Mouse (Mus musculus) kidney, adult 18-20 months (tissue): ENCODE results near the gene Grik4.

Experiments
- DNase-seq: peaks from one replicate; pipeline ENCODE4 v3.0.0; 2021

The Grik4 gene

DNA sequence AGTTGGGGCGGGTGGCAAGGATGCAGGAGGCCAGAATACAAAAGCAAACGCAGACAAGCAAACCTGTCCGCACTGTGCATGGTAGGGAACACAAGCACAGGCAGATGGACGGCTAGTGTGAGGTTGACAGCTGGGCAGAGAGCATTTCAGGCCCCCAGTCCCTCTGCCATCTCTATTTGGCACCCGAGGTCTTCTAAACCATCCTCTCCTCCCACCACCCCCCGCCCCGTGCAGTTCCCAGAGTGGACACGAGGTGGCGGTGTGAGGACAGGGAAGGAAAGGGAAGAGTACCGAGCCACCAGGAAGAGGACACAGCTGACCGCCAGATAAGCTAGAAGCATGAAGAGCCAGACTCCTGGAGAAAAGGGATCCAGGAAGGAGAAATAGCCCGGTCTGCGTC lies 394.2 kb downstream of the Grik4 start:
- peak; percentile 64 for DNase-seq

- no peak for DNase-seq
Measured at GRCm38 (mm10) chr9:42548981-42549380, 395.3 kb downstream of the Grik4 start.

DNA sequence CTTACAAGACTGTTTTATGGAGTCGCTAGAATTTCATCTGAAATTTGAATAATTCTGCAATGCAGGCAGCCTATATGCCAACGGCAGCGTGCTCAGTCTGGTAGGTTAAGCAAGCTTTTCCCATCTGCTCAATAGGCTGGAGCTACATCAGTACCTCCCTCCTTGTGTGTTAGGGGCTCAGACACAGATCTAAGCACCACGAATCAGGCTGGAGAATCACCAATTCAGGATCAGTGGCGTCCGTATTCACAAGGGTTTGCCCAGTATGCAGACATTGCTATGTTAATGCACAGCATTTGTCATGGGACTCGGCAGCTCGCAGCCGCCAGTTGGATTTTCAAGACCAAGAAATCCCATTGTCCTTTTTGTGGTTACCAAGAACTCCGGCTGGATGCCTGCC lies 399.8 kb downstream of the Grik4 start:
- DNase-seq: no peak

GRCm38 (mm10) chr9:42533491-42533890 lies 410.8 kb downstream of the Grik4 start:
- DNase-seq: no peak

- no peak for DNase-seq
Measured at GRCm38 (mm10) chr9:42533041-42533440, 411.3 kb downstream of the Grik4 start.

DNA sequence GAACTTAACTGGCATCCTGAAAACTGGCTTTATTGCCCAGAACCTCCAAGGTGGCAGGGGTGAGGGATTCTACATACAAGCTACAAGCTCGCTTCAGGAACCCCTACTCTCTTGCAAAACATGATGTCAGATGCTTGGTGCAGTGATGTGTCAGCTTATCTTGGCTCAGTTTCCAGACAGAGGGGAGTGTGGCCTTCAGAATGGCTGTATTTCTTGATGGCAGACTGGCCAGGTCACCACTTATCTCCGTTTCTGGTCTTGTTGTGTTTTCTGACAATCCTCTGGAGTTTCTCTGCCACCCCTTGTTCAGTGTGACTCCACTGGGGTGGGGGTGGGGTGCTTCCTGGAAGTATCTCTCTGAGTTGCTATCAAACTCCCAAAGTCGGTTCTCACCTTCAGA lies 412.3 kb downstream of the Grik4 start:
- DNase-seq: no peak

GRCm38 (mm10) chr9:42530221-42531152 lies 413.8 kb downstream of the Grik4 start:
- DNase-seq: no peak

- DNase-seq: peak; percentile 33
Measured at GRCm38 (mm10) chr9:42520587-42521084, 423.7 kb downstream of the Grik4 start.

DNA sequence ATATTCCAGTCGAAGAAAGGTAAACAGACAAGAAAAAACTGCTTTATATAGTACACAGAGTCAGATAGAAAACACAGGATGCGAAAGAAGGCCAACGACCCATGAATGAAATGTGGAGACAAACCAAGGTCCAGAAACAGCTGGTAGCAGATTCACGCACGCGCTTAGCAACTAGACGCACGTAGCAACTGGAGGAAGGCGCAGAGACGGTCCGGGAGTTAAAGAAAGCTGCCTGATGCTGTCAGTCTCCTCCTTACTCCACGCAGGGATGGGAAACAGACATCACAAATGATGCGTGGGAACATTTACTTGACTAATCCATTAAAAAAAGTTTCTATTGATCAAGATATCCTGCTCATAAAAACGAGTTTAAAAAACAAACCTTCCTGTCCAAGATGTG lies 426.1 kb downstream of the Grik4 start:
- no peak for DNase-seq

GRCm38 (mm10) chr9:42513159-42513558 lies 431.1 kb downstream of the Grik4 start:
- DNase-seq: no peak

- peak; percentile 76 for DNase-seq
Measured at GRCm38 (mm10) chr9:42512312-42512711, 432.0 kb downstream of the Grik4 start.

DNA sequence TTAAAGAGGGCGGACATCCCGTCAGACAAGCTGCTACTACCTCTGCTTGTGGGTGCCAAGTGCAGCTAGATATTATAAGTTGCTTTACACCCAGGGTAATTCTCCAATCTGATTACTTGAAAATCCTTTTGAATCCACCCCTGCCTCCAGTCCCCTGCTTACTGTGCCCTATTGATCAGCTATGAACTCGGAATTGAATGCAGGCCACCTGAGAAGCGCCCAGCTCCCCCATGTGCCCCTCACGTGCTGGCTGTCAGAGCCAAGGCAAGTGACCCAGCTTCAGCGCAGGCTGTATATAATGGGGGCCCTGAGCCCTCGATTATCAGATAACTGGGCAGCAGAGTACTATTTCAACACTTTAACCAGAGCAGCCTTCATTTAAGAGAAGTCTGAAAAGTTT lies 436.1 kb downstream of the Grik4 start:
- DNase-seq: no peak

DNA sequence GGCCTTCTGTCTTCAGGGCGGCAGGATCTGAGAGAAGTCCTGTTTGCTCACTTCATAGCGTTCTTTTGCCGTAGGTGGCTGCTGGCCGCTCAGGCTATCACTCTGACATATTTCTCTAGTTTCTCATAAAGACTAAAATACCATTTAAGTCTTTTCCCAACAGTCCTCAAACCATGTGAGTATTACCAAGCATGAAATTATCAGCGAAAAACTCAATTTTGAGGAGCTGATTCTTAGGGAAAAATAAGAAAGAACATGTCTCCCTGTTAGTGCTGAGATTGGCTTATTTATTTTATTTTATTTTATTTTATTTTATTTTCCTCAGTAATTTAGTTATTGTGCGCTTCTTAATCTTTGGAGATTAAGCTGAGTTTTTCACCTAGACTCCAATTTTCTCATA lies 436.6 kb downstream of the Grik4 start, which contains the start of gene Tbcel:
Gene Tbcel (minus strand): TSS at position 101 of the 400 bp plus-strand sequence.
- no peak for DNase-seq

DNA sequence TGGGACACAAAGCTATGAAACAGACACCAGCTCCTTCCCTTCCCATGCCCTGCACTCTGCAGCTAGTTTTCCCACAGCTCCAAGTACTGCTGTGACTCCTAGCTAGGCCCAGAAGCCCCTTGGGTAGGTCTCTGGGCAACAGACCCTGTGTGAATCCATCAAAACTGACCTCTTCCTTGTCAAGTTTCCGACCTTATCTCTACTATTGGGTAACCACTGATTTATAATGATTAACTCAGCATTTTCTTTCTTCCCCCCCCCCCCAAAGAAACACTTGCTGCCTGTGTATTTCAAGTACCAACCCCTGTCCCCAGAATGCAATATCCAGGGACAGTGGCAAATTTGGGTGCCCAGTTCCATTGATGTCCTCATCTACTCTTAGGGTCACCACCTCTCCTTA lies 437.3 kb downstream of the Grik4 start:
- no peak for DNase-seq

- peak; percentile 10 for DNase-seq
Measured at GRCm38 (mm10) chr9:42504971-42505510, 439.3 kb downstream of the Grik4 start.

DNA sequence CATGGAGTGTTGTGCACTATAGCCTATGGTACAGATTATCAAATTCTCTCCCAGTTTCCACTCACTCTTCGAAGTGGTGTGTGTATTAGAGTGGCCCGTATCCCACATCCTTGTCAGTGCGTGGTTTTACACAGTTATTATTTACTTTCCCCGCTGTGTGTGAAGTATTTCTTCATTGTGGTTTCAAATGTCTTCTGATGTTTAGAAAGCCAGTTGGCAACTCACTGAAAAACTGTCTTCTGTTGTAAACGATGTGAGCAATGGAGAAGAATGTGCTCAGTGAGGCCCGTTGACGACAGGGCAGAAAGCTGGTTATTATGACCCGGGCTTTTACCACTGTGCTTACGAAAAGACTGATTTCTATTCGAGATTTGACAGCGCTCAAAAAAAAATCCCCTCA lies 439.7 kb downstream of the Grik4 start:
- no peak for DNase-seq

- DNase-seq: no peak
Measured at GRCm38 (mm10) chr9:42503709-42504108, 440.6 kb downstream of the Grik4 start.

- no peak for DNase-seq
Measured at GRCm38 (mm10) chr9:42496296-42496695, 448.0 kb downstream of the Grik4 start.

- DNase-seq: no peak
Measured at GRCm38 (mm10) chr9:42491780-42492179, 452.5 kb downstream of the Grik4 start.

GRCm38 (mm10) chr9:42490589-42491382 lies 453.5 kb downstream of the Grik4 start:
- DNase-seq: no peak

- no peak for DNase-seq
Measured at GRCm38 (mm10) chr9:42488071-42488470, 456.2 kb downstream of the Grik4 start.

- no peak for DNase-seq
Measured at GRCm38 (mm10) chr9:42486913-42487312, 457.4 kb downstream of the Grik4 start.

- DNase-seq: no peak
Measured at GRCm38 (mm10) chr9:42484667-42485066, 459.6 kb downstream of the Grik4 start.
